Mouse (Mus musculus) left cerebral cortex, postnatal 36 days (tissue): Measurements from ENCODE around the gene Qser1. TPM values are rescaled to one million over a fixed set of nuclear protein-coding genes. Genes with fewer than 3 reads are reported as not detected.
"Not testable (repeated sequence)": the region's sequence is repeated elsewhere in the genome, so short reads cannot be mapped to it uniquely, and the experiment has no call there.

Experiments
- DNase-seq, 2 experiments: peaks; one replicate each; pipeline ENCODE4 v3.0.0; 2021 to 2022; ENCODE audit warnings: low spot score in 2 of 2, mixed read lengths in 1 of 2
- intact Hi-C: fragments of 180-260 bp; cut with DNase I; formaldehyde crosslinking; loops from one replicate; pipeline ENCODE4 v1.15.1; 2025
- total RNA-seq, 2 experiments: library from RNA; stranded (reverse); gene quantifications; 2 replicates each; pipeline ENCODE4 v1.2.3; 2021

Qser1 gene
- total RNA-seq: 10 to 100 TPM in 1 of 2 experiments, 1 to 10 TPM in 1; 8.6 to 10.5 TPM

DNA sequence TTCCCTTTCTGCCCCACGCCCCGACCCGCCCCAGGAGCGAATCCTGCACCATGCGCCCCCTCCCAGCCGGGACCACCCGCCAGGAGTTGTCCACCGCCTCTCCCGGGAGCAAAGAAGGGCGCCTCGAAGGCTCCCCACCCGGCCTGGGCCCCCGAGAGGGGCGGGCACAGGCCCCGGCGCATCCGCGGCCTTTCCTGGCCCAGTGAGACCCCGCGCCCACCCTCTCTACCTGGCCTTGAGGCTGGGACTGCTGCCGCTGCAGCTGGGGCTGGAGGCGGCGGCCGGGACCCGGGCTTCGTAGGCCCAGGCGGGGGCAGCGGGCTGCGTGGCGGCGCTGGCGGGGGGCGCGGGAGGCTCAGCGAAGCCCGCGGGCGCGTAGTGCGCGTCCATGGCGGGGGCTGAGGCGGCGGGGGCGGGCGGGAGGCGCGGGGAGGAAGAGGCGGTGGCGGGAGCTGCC, at the start of gene Qser1:
Qser1 (minus strand) TSS at position 390 of the 457 bp plus-strand sequence.
- no peak for DNase-seq
- intact Hi-C loops: loop anchor here (2.0 kb wide), 1 partner anchor 200 kb away; the partner anchor contains the start of gene Eif3m

DNA sequence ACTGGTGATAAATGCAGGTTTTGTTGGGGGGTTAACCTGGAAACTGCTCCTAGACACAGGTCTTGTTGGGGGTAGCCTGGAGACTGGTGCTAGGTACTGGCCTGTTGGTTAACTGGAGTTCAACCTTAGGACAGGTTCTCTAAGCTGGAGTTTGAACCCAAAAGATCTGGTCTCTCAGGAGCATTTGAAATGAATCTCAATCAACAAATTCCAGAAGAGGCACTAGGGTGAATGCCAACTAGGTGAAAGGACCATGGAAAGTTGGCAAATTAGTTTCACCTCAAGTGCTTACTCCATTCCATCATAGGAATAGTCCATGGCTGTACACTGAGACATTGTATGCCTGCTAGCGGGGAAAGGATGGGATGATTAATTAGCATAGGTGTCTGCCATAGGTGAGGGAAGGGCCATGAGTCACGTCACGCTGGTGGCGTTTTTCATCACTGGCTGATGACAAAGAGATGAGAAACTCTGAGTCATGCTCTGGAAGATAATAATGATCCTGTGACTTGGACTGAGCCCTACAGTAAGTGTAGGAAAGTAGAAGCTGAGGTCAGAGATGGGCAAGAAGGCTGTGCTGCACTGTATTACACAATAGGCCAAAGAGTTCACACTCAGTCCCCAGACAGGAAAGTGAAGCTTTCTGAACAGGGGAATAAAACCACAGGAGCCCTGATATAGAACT, 47.8 kb upstream of the Qser1 start:
- no peak for DNase-seq
- intact Hi-C loops: no loop called here

DNA sequence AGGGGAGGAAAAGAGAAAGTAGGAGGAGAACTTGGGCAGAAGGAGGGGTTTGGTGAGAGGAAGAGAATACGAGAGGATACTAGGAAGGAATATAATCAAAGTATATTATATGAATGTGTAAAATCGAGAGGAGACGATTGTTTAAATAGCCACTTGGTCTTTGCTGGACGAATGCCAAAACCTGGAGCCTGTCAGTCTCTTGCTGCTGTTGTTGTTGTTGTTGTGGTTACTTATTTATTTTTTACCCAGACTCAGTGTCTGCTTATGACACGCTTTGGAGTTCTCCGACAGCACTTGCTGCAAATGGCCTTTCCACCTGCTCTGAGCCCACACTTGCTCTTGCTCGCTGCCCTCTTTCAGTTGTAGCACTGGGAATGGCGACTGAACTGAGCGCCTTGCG, 43.9 kb upstream of the Qser1 start:
- intact Hi-C loops: no loop called here
- no peak for DNase-seq

DNA sequence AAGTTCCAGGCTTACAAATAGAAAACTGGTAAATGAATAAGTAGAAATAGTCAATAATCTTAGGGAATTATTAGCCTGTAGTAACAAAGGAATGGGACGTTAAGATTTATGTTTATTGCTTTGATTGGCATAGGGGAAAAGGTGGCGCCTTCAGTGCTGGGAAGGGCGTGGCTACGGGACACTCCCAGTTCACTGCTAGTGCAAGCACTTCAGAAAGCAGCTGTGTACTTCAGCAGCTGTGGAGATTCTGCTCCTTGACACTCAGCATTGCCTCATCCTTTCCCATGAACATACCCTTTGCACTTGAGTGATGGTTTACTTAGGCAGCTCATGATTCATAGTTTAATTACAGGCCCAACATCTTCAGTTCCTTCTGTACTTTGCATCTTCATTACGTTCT, 42.5 kb upstream of the Qser1 start:
- DNase-seq: no peak
- intact Hi-C loops: no loop called here

DNA sequence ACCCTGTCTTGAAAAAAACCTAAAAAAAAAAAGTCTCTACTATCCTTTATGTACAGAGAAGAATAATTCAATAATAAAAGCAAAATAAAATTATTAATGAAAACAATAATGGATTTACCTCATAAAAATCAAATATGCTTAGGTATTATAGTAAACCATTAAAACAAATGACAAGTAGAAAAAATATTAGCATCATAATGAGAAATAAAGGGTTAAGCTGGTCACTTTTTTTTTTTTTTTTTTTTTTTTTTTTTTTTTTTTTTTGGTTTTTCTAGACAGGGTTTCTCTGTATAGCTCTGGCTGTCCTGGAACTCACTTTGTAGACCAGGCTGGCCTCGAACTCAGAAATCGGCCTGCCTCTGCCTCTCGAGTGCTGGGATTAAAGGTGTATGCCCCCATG, 41.5 kb upstream of the Qser1 start:
- DNase-seq, intact Hi-C loops: not testable (repeated sequence)

DNA sequence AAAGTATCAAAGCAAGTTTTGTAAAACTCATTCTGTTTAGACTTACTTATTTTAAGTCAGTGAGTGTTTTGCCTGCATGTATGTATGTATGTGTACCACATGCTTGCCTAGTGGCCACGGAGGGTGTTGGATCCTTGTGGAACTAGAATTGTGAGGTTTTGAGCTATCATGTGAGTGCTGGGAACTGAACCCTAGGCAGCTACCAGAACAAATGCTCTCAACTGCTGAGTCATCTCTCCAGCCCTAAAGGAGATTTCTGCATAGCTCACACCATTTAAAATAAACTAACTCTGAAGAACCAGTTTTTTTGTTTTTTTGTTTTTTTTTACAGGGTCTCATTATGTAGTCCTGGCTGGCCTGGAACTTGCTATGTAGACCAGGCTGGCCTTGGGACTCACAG, 39.7 kb upstream of the Qser1 start:
- intact Hi-C loops: no loop called here
- no peak for DNase-seq

DNA sequence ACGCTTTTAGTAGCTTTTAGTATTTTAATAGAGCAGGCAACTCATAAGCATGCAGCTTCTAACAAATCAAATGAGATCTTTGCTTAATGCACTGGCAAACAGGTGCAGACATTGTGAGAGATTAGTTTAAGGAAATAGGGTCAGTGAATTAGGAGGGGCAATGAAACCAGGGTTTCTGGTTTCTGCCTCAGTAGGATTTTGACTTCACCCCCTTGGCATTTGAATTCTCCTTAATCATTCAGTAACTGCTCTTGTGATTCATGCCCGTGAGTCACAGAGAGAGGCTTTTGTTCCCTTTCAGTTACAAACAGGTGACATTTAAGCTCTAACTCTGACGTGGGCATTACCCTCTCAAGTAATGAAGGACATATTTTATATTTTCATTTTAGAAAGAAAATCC, 39.2 kb upstream of the Qser1 start:
- no peak for DNase-seq
- intact Hi-C loops: no loop called here

DNA sequence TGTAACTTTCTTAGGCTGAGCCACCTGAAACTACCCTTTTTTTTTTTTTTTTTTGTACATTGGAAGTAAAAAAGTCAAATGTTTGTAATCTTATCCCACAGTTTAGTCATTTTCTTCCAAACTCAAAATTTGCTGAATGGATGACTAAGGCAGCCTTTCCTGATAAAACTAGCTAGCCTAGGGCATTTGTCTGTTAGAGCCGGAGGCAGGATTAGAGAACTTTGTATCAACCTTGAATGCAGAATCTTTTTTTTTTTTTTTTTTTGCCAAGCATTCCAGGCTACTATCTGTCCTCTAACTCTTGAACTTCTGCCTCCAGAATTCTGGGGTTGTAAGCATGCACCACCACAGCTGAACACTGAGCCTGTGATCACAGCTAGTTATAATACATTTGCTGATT, 38.3 kb upstream of the Qser1 start:
- intact Hi-C loops: no loop called here

DNA sequence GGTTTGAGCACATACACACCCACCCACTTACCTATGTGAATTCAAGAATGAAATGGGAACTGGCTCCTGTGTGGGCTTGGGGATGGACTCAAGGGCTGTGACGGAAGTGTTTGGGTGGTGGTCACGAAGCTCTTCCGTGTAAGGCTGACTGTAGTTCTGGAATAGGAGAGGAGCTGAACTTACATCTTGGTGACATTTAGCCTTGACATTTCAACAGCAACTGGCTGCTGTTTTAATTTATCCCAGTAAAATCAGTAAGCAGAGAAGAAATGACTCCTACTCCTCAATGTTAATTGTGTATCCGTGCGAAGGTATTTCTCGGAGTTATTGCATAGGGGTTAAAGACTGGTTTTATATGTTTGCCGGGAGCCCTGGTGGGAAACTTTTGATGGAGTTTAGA, 36.0 kb upstream of the Qser1 start:
- no peak for DNase-seq
- intact Hi-C loops: no loop called here

More for the DNA sequence above, 38.3 kb upstream of the Qser1 start:
- DNase-seq: no peak

DNA sequence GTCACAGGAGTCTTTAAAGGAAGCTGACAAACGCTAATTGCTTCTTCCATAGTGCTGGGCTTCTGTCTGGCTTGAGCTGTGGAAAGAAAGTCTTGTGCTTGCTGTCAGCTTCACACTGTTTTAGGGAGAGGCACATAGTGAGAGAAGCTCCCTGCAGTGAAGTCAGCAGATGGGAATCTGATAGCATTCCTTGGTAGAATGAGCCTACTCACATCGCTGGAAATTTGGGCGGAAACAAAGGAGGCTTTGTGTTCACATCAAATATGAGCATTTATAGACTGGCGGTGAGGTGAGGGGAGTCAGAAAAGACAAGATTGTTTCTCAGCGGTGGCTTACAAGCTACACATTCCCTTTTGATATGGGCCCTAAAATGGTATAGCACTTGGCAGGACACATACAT, 35.1 kb upstream of the Qser1 start:
- intact Hi-C loops: no loop called here
- DNase-seq: no peak

DNA sequence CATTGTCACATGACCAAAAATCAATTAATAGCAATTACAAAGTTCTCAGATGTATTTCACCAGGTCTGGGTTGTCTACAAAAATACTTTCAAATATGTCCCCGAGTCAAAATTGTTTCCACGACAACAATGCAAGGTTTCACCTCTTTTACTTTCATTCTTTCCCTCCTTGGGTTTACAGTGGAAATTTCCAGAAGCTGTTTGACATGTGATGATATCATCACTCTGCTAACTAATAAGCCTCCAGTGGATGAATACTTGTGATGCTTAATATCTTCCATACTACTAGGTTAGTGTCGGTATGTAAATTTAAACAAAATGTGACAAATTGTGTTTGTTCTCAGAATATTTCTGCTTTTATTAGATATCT, 33.4 kb upstream of the Qser1 start:
- DNase-seq: no peak
- intact Hi-C loops: no loop called here

DNA sequence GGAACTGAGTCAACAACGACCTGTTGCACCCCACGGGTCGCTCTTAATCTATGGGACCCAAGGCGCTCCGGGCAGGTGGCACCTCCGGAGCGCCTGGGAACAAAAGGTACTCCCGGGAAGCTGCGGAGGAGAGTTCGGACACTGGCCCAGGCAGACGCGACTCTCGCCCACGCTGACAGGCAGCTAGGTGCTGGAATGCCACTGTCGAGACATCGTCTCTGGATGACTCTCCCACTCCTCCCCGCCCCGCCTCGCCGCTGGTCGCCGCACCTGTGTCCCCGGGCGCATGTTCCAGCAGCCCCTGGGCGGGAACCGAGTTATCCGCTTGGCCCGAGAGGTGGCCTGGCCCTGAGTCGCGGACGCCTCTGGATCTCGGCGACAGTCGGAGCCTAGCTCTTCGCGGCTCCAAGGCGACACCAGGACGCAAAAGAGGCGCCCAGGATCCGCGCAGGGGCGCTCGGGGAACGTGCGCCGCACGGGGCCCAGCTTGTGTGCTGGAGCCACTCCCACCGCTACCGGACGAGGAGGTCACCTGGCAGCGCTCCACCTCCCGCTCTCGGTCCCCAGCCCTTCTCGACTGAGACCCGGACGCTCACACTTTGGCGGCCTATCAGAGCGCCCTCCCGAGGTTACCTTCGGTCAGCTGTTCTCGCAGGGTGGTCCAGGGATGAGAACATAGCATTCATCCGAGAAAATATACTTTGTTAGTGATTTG, 32.9 kb upstream of the Qser1 start, which contains the start of gene Prrg4:
Prrg4 (minus strand) TSS at position 601 of the 715 bp plus-strand sequence.
- intact Hi-C loops: no loop called here
- DNase-seq: peak; percentile 9 to 15

DNA sequence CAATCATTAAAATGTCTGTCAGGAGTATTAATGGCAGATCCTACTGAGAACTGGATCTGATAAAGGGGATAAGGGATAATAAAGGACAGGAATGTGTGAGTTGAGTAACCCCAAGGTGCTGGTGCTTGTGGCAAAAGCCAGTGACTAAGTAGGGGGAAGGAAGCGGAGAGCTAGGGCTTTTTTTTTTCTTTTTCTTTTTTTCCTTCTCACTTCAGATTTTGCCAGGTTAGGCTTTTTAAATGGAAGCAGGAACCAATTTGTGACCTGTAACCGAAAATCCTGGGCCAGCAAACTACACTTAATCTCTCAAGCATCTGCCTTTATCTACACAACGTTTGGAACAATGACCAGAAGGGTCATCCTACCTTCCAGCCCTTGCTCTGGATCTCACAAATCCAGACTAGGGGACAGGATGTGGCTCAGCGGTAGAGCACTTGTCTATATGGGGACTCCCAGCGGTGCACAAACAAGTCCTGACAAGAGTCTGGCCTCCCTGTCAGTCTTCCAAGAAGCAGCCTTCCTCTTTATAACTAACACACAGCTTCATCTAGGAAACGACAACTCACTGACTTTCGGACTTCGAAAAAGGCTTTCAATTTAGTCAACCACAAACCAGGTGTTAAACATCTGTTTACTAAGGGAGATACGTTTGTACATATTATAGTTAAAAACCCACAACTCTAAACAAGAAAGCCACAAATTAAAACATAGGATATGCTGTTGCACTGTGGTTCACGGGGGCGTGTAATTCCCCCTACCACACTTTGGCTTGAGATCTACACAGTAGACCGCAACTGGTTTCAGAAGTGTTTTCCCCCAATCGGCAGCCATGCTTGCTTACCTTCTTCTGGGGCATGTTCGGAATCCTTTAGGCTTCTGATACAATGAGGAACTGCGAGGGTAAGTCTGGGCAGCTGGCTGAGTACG, 31.9 kb upstream of the Qser1 start:
- intact Hi-C loops: no loop called here

DNA sequence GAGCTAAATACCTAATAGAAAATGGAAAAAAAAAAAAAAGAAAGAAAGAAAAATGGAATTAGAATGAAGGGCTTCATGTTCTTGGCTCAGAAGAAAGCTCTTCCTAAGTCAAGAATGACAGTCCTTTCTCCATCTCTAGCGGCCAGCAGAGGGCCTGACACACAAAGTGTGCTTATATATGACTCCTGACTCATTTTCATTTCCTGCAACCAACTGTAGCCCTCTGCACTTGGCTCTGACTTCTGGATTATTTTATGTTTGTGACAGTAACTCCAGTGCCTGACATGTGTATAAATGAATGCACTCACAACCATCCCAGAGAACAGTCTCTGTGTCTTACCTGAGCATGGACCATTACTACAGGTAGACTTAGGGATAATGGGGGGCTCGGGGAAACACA, 31.1 kb upstream of the Qser1 start:
- intact Hi-C loops: no loop called here
- DNase-seq: no peak

More for the DNA sequence above, 31.9 kb upstream of the Qser1 start:
- DNase-seq: no peak

DNA sequence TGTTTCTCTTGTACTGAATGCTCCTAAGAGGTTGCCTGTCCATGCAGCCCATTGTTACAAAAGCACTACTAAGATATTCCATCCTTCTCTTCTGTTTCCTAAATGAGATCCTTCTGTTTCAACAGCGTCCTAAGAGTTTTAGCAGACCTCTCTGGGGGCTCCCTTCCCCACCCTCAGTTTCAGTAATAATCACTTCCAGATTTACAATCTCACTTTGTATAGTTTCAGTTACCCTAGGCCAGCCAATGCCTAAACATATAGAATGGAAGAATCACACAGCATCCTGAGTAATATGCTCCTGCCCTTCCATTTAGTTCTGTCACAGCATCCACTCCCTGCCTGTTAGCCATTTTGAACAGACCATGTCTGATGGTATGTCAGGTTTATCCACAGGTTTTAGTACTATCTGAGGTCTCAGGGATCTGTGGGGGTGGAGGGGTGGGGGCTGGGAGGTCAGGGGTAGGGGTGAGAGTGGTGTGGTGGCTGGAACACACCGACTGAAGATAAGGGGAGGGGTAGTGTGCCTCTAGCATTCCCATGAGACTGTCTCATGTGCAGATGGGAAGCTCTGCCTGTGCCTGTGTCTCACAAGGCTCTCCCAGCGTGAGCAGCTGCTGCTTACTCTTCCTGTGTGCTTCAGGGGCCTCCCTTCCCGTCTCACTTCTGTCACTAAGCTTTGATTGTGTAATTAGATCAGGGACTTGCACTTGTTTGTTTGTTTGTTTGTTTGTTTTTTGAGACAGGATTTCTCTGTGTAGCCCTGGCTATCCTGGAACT, 30.3 kb upstream of the Qser1 start:
- intact Hi-C loops: no loop called here
- DNase-seq: no peak

DNA sequence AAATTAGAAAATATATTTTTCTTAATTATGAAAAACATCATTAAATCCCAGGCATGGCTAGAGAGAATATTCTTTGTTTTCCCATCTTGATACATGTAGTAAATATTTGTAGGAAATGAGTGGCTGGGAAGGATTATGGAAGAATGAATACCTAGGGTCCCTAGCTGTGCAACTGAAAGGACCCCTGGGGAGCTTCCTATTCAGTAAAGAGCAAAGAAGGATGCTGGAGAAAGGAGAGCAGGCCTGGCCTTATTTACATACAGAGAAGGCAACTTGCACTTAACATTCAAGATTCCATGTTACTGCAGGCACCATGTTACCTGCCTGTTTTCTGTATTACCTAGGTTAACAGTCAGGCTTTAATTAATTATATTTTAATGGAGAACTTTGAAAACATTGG, 26.0 kb upstream of the Qser1 start:
- no peak for DNase-seq
- intact Hi-C loops: no loop called here

DNA sequence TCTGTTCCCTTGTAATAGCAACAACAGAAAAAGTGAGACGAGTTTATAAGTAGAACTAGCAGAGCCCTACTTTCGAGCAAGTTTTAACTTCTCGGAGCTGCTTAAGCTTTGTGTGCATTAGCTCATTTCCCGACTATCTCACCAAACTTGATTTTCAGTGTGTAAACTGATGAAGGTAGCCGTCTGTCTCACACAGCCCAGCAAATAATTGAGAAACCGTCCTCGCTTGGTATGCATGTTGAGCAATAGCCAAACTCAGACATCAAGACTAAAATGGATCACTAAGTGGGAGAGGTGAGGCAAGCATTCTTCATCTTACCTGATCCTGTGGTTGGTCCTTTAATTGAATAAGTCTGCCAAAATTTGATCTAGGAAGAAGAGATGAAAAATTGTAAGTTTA, 25.2 kb upstream of the Qser1 start:
- intact Hi-C loops: no loop called here
- no peak for DNase-seq

DNA sequence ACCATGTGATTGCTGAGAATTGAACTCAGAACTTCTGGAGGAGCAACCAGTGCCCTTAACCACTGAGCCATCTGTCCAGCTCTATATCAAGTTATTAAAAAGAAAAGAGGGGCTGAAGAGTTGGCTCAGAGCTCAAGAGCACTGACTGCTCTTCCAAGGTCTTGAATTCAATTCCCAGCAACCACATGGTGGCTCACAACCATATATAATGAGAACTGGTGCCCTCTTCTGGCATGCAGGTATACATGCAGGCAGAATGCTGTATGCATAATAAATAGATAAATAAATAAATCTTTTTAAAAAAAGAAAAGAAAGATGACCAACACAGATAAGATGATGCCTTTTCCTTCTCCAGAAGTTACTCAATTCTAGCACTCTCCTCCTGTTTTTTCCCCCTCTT, 24.4 kb upstream of the Qser1 start:
- DNase-seq: no peak
- intact Hi-C loops: no loop called here

DNA sequence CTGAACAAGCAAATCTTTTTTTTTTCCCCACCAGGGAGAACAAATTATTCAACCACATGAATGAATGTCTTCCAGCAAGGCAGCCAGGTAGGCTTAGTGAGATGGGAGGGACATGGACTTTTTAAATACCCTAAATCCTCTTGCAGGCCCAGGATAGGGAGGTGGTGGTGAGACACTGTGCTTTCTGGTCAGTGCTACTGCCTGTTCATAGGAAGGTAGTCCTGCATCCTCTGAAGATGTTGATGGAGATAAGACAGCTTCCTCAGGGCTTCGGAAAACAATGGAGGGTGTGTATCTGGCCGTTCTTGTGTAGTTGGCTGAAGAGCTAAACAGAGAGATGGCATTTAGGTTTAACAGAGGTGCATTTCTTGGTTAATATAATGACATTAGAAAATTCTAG, 15.9 kb upstream of the Qser1 start:
- intact Hi-C loops: no loop called here

More for the DNA sequence above, 15.9 kb upstream of the Qser1 start:
- DNase-seq: no peak
